Mouse (Mus musculus): Measurements from ENCODE around the gene Sept3.

DNA sequence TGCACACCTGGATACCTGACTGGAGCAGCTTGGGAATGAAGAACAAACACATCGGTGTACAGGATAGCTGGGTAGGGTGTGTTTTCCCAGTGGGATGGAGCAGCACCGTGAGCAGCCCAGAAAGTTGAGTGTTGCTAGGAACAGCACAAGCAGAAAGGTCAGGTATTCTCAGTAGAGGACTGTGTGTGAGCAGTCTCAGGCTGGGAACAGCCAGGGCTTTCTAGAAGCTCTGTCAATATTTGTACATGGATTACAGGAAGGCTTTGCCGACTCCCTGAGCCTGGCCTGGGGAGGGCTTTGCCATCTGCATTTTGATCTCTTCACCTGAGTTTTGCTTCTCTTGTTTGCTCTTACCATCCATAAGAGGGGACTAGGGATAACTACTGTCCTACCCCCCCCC is 32.4 kb downstream of the Sept3 start:
- TF ChIP-seq POLR2A (IDR thresholded peaks at IDR 0.05; ENCODE audit: low read depth, low read length) (no peak), CTCF (conservative IDR thresholded peaks at IDR 0.05; ENCODE audit: insufficient read depth, insufficient read length, low read depth, low read length) (no peak)
